Mouse (Mus musculus) bone marrow, adult 2 months (tissue): ENCODE measurements around the gene Ndufv1. TPM values are rescaled to one million over a fixed set of nuclear protein-coding genes. Genes with fewer than 3 reads are reported as not detected.
"Not testable (repeated sequence)": the region's sequence is repeated elsewhere in the genome, so short reads cannot be mapped to it uniquely, and the experiment has no call there.

Source experiments
- H3K27ac ChIP-seq: fragments of 200-500 bp; 2 replicates; pipeline ENCODE4 v1.5.1; 2012; ENCODE audit warnings: low read depth, mild to moderate bottlenecking, control low read depth, inconsistent platforms, low read length; ENCODE audit not compliant: control insufficient read depth, poor library complexity, insufficient read depth
- H3K4me1 ChIP-seq: fragments of 200-500 bp; 2 replicates; pipeline ENCODE4 v1.6.1; 2011; ENCODE audit warnings: low read length; ENCODE audit not compliant: control insufficient read depth, insufficient read depth
- H3K4me3 ChIP-seq: fragments of 200-500 bp; replicated peaks from 2 replicates; pipeline ENCODE3; 2011; ENCODE audit warnings: mild to moderate bottlenecking, low read depth, low read length, control low read depth; ENCODE audit not compliant: control insufficient read depth
- CTCF ChIP-seq: fragments of 200-500 bp; IDR thresholded peaks from 2 replicates; pipeline ENCODE4 v1.5.1; 2011; ENCODE audit warnings: low read length, control low read depth; ENCODE audit not compliant: control insufficient read depth, insufficient read depth
- POLR2A ChIP-seq: fragments of 200-500 bp; IDR thresholded peaks from 2 replicates; pipeline ENCODE4 v1.6.1; 2011; ENCODE audit warnings: low read depth, mild to moderate bottlenecking, control low read depth, low read length, borderline replicate concordance; ENCODE audit not compliant: control insufficient read depth
- WGBS: fragments of 180-500 bp; shearing (Covaris S2); methylation state at CpG from one replicate; pipeline ENCODE4 v1.1.7; 2018; 5-methylcytosine and 5-hydroxymethylcytosine counted together
- polyA plus RNA-seq: library from polyadenylated mRNA; stranded (reverse); fragments of >200 nt; gene quantifications from 2 replicates; pipeline ENCODE4 v1.2.4, GENCODE M21; 2011; ENCODE audit warnings: low replicate concordance; ENCODE audit not compliant: missing spikeins, insufficient read depth, insufficient read length

Gene Ndufv1
- polyA plus RNA-seq, 1 experiment: 118 TPM

DNA sequence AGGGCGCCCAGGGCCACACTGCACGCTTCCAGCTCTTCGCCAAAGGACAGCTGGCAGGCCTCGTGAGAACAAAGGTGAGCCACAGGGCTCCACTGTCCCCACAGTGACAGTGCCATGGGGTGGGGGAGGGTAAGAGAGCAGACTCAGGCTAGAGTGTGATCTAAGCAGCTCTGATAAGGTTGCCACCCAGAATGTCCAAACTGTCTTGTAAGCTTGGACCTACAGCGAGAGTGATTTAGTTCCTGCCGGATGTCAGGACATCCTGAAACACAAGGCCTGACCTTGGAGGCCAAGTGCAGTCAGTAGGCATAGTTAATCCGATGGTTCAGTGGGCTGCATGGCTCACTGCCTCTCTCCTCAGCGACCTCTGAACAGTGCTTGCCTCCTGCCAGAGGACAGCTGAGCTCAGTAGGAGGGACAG is 27.3 kb downstream of the Ndufv1 start:
- no peak overlapping the region for H3K4me3 ChIP-seq
- TF ChIP-seq CTCF: no peak
- no peaks in the 10 kb centered on the region for H3K4me1 ChIP-seq
- 40% methylated on average over 8 of the region's 8 CpGs for WGBS
- no peak overlapping the region for H3K27ac ChIP-seq

GRCm38 (mm10) chr19:3983527-3984200 is 28.9 kb downstream of the Ndufv1 start:
- no peak overlapping the region for H3K4me3 ChIP-seq
- WGBS: 80% methylated on average over 9 of the region's 9 CpGs
- no peaks in the 10 kb centered on the region for H3K4me1 ChIP-seq
- TF ChIP-seq POLR2A (no peak), CTCF (no peak)
- no peak overlapping the region for H3K27ac ChIP-seq

- no peak overlapping the region for H3K4me3 ChIP-seq
- TF ChIP-seq CTCF (no peak), POLR2A (no peak)
- no peak overlapping the region for H3K27ac ChIP-seq
- 79% methylated on average over 9 of the region's 9 CpGs for WGBS
- H3K4me1 ChIP-seq: no peaks in the 10 kb centered on the region
Measured at GRCm38 (mm10) chr19:3980917-3981316, 31.7 kb downstream of the Ndufv1 start.

DNA sequence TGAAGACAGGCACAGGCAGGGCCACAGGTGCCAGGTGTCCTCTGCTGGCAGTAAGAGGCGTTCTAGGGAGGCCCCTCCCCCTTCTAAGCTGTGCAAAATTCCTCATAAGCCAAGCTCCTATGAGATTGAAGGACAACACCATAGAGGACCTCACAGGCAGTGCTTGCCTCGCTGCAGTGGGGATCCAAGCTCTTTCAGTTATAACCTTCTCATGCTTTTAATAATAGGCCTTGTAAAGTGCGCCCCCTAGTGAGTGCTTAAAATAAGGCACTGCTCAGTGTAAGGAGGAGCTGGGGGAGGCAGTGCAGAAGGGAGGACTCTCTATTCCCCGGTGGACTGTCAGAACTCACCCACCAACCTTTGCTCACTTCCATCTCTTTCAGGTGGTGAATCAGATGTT is 32.3 kb downstream of the Ndufv1 start:
- Histone ChIP-seq H3K4me3 (no peak overlapping the region), H3K27ac (no peak overlapping the region), H3K4me1 (no peaks in the 10 kb centered on the region)
- WGBS: 14% methylated on average over 4 of the region's 4 CpGs
- TF ChIP-seq CTCF: peak; percentile 75
- TF ChIP-seq POLR2A: no peak

DNA sequence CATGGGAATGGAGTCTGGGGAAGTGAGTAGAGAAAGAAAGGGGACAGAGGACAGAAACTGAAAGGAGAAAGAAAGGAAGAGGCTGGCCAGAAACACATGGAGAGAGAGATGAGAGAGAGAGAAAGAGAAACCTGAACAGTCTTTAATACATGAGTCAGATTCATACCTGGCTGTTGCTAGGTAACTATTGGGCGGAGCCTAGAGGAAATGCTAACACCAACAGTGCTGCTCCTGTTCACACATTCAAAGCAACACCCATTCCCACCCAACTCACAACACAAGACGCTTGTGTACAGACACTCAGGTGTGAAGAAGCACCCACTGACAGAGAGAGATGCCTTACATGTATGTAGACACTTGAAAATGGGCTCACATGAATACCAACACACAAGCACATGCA is 36.7 kb downstream of the Ndufv1 start:
- H3K4me1 ChIP-seq: no peaks in the 10 kb centered on the region; the same call in 1 of the 2 replicates
- H3K27ac ChIP-seq: no peak overlapping the region
- H3K4me3 ChIP-seq: no peak overlapping the region
- 80% methylated on average over 2 of the region's 2 CpGs for WGBS
- TF ChIP-seq CTCF: no peak
- TF ChIP-seq POLR2A: no peak

DNA sequence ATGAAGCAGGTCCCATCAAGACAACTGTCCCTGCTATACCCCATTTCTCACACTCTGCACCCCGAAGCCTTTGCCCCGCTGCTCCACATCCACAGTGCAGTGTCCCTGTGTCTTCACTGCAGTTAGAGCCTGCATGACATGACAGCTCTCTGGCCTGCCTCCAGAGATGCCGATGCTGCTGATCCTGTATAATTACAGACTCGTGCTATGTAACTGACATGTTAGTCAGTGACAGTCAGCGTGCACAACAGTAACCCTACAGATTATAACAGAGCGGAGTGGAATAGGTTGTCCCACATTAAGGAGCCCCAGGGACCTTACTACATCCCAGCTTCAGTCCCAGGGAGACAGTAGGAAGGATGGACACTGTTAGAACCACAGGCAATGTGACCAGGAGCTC is 38.0 kb downstream of the Ndufv1 start:
- H3K27ac ChIP-seq, H3K4me1 ChIP-seq, H3K4me3 ChIP-seq: not testable (repeated sequence)
- WGBS: 88% methylated on average over 6 of the region's 6 CpGs

- TF ChIP-seq CTCF: no peak
- TF ChIP-seq POLR2A: no peak
- H3K4me3 ChIP-seq: peak within 1 kb of the TSS; percentile 8
- H3K27ac ChIP-seq: no peak within 1 kb of the TSS
- no peaks in the 10 kb centered on the region; the same call in 1 of the 2 replicates for H3K4me1 ChIP-seq
- WGBS: 67% methylated on average over 9 of the region's 9 CpGs
Measured at GRCm38 (mm10) chr19:3972229-3972628, 40.4 kb downstream of the Ndufv1 start, which contains the start of gene Aldh3b2. Gene Aldh3b2 (plus strand): TSS chr19:3972328.

DNA sequence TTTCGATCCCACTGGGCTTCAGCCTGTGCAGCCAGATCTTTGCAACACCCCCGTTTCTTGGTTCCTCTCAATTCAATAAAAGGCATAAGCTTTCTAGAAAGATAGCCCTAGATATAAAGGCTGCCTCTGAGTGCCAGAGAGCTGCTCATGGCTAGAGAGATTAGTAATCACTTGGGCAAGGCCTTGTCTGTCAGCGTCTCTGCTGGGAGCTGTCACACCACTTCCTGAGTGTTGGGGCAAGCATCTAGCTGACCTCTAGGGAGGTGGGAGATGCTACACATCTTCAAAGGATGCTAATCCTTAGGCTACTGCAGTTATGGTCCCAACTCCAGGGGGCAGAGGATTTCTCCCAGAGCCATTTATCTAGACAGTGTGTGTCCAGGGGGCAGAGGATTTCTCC is 45.3 kb downstream of the Ndufv1 start:
- Histone ChIP-seq H3K27ac (peak overlapping the region; percentile 26; the same call in 1 of the 2 replicates), H3K4me3 (no peak overlapping the region), H3K4me1 (peaks cover 1% of the 10 kb centered on the region; the same call in 1 of the 2 replicates)
- 28% methylated on average over 3 of the region's 3 CpGs for WGBS
- TF ChIP-seq POLR2A (no peak), CTCF (no peak)
